Mouse (Mus musculus) mouse trophoblast stem cell (cell line): ENCODE measurements around the gene Strap.

Experiments used
- in situ Hi-C, 2 experiments: fragments of 300-500 bp; cut with MseI, MboI; formaldehyde crosslinking; loops; 2 replicates in 1 of 2; 3 replicates in 1 of 2; pipeline ENCODE4 v1.15.1; 2025

Gene Strap

GRCm38 (mm10) chr6:137734846-137735609, at the start of gene Strap:
TSS of gene Strap (plus strand) at chr6:137735078.
- in situ Hi-C loops, result no loop called here

DNA sequence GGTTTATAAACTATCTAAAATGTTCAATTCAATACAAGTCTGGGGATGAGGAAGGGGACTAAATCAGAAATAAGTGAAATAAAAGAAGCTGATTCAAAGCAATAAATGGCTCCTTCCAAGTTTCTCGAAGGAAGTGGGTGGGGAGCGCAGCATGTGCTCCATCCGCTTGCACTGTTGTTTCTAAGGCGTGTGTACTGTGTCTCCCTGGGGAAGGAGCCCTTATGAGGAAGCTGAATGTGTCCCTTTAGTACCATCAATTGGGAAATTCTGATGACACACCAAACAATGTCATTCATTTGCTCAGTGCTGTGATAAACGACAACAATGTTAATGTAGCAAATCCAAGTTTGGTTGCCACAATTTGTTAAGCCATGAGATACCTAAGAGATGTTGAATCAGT, 47.2 kb upstream of the Strap start:
- in situ Hi-C loops, result no loop called here

DNA sequence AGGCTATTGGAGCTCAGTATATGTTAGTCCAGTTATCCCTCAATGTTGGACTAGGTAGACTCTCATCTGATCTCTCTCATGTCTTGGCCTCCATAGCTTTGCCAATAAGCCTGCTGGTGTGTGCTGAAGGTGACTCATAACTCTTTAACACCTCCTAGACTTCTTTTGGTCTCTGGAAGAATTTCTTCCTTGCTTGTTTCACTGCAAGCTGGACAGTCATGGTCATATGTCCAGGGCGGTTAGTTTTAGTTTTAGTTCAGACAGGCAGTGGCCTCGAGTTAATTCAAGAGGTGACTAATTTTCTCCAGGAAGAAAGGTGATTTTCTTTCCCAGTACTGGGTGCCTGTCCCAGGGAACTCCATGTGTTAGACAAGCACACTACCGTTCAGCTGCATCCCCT, 46.8 kb upstream of the Strap start:
- in situ Hi-C loops, result no loop called here

DNA sequence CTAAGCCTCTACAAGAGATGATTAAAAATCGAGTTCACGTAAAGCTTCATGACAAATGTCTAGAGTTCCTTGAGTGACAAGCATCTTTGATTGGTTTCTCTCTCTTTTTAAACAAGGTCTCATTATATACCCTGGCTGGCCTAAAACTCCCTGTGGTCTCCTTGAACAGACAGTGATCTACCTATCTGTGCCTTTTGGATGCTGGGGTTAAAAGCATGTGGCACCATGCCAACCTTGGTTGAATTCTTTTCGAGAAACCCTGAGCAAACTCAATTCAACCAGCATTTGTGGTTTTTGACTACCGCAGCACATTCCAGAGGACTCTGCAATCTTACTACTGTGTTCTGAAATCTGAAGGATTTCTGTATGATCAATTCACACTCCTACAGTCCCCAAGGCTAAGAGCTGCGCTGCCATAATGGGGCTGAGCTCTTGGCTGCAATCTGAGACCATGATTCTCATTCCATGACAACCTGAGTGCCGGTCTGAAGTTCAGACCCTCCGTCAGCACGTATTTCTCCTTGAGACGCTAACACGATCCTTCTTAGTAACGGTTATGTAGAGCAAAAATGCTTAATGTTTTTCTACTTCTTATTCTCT, 46.3 kb upstream of the Strap start:
- in situ Hi-C loops, result no loop called here

- in situ Hi-C loops, result no loop called here
These were observed 44.2 kb upstream of the Strap start for GRCm38 (mm10) chr6:137690550-137691119.

GRCm38 (mm10) chr6:137694310-137694709, 40.6 kb upstream of the Strap start:
- in situ Hi-C loops, result no loop called here

DNA sequence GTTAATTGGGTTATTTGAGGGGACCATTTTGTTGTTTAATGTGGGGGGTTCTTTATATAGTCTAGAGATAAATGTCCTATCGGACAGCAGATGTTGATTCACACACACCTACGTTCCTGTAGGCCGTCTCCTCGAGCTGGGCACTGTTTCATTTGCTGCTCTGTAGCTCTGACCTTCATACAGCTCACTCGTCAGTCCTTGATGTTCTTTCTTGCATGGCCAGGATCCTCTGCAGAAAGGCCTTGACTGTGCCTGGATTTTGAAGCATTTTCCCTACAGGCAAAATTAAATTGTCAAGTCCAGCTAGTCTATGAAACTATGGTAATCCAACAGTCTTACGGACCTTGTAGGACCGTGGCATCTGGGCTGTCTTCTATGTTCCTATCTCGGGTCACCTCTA, 39.8 kb upstream of the Strap start:
- in situ Hi-C loops, result no loop called here

DNA sequence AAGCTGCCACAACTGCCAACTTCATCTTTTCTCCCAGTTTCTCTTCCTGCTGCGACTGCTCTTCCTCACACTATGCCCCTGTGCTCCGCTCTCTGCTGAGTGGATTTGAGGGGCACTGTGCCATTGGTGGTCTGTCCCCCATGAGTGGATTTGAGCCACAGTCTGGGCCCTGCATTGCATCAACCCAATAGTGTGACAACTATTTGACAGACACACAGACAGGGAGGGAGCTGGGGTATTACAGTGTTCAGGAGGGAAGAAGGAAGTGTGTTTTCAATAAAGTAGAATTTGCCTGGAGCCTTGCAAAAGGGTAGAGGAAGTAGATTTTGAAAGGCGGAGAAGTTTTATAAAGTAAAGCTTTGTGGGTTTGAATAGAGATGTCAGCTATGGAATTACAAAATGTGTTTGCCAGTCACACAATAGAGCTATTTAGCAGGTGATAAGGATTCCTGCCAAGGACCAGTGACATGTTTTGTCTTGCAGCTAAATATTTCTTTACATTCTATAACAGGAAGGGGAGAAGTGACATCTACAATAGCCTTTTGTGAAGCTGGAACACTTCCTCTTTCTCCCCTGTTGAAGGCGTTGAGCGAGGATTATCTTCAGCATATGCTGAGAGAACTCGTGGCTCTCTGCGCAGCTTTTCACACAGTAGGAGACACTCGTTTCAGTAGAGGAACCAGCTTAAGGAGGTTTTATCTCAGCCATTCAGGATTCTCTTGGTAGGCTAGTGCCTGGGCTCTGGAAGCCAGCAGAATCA, 38.3 kb upstream of the Strap start:
- in situ Hi-C loops, result no loop called here

- in situ Hi-C loops, result no loop called here
These were observed 35.4 kb upstream of the Strap start for GRCm38 (mm10) chr6:137699434-137699833.

DNA sequence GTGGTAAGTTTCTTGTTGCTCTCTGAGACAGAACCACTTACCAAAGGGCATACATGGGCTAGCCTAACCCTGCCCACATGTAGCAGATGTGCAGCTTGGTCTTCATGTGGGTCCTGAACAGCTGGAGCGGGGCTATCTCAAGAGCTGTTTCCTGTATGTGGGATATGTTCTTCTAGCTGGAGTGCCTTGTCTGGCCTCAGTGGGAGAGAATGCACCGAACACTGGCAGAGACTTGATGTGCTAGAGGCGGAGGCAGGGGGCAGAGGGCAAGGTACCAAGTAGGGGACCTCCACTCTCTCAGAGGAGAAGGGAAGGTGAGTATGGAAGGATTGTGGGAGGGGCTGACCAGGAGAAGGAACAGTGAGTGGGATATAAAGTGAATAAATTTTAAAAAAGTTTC, 32.7 kb upstream of the Strap start:
- in situ Hi-C loops, result loop anchor here in 1 of 2 experiments (25.0 kb wide), 1 partner anchor 490 kb away; no protein-coding TSS in a partner anchor

GRCm38 (mm10) chr6:137702918-137703317, 32.0 kb upstream of the Strap start:
- in situ Hi-C loops, result loop anchor here in 1 of 2 experiments (25.0 kb wide), 1 partner anchor 491 kb away; no protein-coding TSS in a partner anchor

DNA sequence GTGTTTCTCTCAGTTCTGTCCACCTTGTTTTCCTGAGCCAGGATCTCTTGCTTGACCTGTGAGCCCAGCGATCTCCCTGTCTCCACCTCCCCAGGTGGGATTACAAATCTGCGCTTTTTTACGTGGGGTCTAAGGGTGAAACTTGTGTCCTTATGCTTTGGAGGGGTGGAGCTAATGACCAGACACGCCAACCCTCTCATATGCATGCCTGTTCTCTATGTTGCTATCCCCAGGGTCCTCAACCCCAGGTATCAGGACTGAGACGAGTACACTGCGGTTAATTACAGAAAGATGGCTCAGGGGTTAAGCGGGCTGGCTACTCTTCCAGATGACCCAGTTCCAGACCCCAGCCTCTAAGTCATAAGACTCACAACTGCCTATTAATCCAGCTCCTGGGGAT, 31.4 kb upstream of the Strap start:
- in situ Hi-C loops, result loop anchor here in 1 of 2 experiments (25.0 kb wide), 1 partner anchor 491 kb away; no protein-coding TSS in a partner anchor

DNA sequence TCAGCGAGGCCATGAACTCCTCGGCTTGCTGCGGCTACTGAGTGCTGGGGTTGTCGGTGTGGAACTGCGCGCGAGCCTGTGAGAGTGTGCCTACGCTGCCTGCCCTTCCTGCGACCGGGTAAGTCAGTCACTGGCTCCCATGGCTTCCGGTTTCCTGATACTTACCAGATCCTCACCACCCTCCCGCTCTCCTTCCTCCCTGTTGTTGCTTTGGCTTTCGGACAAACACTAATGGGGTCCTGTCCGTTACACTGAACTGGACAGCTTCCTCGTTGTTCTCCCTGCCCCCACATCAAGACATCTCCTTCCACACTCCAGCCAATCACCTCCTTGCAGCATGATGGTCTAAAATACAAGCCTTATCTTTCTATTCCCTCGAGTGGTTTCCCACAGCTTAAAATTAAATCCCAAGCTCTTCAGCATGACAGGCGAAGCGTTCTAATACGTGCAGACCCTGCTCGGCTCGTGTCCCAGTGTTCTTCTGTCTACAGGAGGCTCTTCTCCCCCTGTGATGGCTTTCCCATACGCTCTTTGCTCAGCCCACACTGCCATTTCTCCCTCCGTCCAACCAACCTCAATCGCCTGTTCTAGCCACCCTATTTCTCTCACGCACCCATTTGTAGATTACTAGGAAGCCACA, 30.5 kb upstream of the Strap start:
- in situ Hi-C loops, result loop anchor here in 1 of 2 experiments (25.0 kb wide), 1 partner anchor 492 kb away; no protein-coding TSS in a partner anchor

DNA sequence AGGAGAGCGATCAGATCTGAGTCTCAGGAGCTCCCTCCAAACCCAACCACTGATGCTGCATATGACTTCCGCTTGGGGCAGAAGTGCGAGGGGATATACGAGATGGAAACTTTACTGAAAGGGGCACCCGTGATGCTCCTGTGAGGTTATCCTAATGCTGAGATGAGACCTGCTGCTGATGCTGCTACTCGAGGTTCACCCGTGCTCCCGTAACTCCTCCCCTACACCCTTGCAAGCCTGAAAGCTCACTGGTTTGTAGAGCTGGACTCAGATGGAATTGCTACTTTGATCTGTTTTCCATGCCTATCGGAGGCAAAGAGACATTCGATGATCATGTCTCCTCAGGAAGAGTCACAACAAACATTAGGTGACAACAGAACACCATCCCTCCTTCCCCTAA, 28.7 kb upstream of the Strap start:
- in situ Hi-C loops, result loop anchor here in 1 of 2 experiments (25.0 kb wide), 1 partner anchor 494 kb away; no protein-coding TSS in a partner anchor

DNA sequence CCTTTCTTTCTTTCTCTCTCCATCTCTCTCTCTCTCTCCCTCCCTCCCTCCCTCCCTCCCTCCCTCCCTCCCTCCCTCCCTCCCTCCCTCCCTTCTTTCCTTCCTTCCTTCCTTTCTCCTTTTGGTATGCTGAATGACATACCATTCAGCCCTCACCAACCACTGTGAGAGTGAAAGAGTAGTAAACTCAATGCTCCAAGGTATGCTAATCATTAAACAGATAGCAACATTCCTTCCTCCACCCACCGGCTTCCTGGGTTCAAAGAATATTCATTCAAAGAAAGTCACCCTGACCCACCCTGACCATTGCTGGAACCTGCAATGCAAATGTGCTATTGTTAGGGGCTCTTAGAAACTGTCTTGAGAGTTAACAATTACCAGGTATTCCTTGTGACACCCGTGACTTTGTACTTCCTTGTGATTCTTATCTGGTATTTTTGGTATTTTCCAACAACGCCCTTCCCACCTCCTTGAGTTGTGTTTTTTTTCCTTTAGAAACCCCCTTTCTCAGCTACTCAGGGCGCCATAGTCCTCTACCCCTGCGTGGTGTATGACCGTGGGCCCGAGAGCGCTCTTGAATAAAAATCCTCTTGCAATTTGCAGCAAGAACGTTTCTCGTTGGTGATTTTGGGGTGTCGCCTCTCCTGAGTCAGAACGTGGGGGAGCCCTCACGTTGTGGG, 26.0 kb upstream of the Strap start:
- in situ Hi-C loops, result loop anchor here in 1 of 2 experiments (25.0 kb wide), 1 partner anchor 497 kb away; no protein-coding TSS in a partner anchor

DNA sequence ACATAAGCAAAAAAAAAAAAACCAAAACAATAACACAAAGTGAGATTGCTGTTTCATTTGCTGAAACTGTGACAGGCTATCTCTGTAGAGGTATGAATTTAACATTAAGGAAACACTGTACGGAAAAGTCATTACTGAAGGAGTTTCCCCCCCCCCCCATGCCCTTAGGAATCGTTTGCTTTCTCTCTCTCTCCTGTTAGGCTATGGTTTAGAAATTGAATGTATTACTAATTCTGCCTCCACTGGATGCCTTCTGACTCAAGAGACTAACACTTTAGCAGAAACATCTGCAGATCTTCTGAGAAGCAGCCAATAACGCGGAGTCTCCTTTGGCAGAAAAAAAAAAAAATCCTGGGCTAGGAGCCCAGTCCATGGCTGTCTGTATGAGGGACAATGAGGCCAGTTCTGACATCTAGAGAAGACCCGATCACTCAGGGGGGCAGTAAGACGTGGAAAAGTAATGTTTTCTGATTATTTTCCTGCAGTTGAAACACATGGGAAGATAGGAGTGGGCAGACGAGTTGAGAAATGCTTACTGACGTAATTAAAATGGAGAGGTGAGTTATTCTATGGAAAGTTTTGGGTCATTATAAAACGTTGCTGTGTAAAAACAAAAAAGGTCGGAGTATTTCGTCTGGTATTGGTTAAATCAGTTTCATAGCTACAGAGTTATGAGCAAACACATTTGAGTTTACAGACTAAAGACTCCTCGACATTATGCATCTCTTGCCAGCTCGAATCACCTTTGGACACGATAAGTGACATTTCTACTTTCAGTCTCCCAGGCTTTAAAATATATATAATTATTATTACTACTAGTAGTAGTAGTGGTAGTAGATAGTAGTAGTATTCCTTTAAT, 24.5 kb upstream of the Strap start:
- in situ Hi-C loops, result loop anchor here in 1 of 2 experiments (25.0 kb wide), 1 partner anchor 498 kb away; no protein-coding TSS in a partner anchor

DNA sequence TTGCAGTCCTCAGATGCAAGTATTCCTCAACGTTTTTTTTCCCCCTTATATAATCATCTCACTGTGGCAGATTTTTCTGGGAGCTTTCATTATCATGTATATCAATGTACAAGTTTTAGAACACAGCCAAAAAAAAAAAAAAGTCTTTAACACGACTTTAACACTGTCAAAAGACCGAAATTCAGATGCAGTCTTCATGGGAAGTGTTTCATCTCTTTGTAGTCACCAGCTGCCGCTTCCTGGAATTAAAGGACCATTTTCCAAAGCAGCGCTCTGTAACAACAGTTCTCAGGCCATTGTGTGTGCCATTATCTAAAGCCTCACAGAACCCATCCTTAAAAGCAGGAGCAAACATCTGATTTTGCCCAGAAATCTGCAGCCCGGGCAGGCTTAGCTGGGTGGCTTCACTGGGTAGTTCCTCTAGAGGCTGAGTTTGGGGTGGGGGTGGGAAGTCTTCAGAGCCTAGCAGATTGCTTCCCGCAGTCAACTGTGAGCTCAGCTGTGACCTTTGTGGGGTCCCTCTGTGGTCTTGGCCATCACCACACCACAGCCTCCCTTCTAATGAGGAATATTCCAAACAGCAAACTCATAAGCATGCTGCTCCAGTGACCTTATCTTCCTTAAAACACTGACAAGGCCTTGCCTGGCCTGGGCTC, 22.1 kb upstream of the Strap start:
- in situ Hi-C loops, result loop anchor here in 1 of 2 experiments (25.0 kb wide), 1 partner anchor 500 kb away; no protein-coding TSS in a partner anchor

- in situ Hi-C loops, result loop anchor here in 1 of 2 experiments (25.0 kb wide), 1 partner anchor 501 kb away; no protein-coding TSS in a partner anchor
These were observed 21.6 kb upstream of the Strap start for GRCm38 (mm10) chr6:137713310-137713664.

DNA sequence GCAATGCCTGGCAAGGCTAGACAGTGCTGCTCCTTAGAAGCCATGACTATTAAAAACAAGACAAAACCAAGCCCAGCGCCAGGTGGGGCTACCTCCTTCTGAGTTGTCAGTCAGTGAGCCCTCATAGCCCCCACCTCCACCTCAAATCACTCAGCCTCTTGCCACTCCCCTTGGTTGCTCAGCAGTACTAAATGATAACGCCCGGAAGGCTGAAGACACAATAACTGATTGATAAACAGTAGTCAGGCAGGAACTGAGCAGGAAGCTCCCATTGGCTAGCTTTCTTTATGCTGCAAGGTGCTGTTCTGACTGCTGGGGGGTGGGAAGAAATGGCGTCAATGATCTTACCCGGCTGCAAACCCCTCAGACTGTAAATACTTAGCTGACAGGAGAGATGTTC, 18.1 kb upstream of the Strap start:
- in situ Hi-C loops, result loop anchor here in 1 of 2 experiments (25.0 kb wide), 1 partner anchor 505 kb away; no protein-coding TSS in a partner anchor
